Mouse (Mus musculus): ENCODE results near the gene Gm20388. TPM values are rescaled to one million over a fixed set of nuclear protein-coding genes. Genes with fewer than 3 reads are reported as not detected.
A peak's percentile ranks its signal among the peaks of the same experiment; 100 is the strongest.

Gm20388 gene
- polyA plus RNA-seq, 1 experiment from 2014 or later, result not detected

DNA sequence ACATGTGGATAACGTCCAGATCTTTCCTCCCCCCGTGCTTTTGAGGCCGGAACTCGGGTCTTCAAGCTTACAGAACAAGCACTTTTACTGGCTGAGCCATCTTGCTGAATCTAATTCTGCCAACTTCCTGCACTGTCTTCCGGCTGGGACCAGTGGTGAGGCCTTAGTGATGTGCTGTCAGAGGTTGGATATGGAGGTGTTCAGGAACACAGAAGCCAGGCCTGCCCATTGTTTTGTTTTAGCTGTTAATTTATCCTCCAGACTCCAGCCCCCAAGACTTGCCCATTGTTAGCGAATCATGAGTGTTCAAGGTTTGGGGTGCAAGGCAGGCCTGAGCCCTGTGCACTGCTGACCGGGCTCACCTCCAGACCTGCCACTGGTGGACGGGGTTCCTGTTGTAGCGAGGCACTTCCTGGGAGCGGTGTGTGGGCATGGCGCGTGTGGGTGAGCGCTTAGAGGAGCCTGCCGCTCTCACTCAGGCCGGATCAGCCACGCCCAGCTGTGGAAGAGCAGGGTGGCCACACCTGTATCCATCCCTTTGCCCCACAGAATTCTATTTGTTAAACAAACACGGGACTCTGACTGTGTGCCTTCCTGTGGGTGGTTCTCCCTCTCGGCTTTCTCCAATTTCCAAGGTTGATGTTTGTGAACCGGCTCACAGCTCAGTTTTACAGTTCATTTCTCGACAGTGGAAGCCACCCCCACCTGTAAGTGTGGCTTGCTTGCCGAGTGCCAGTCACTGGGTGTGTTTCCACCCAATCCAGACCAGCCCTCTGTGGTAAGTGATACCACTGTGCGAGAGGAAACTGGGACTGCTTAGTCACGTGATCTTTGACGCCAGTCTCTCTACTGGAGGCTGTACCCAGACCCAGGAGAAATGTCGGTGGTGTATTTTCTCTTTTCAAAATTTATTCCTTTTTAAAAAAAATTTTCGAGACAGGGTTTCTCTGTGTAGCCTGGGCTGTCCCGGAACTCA lies 3430.7 kb downstream of the Gm20388 start:
- Histone ChIP-seq H3K9me3 (no peaks in the 10 kb centered on the region), H3K4me1 (peaks cover 8% of the 10 kb centered on the region), H3K9ac (no peak overlapping the region), H3K27me3 (no peaks in the 10 kb centered on the region), H3K27ac (no peak overlapping the region), H3K4me2 (replicated peaks) (no peak overlapping the region), H3K36me3 (no peaks in the 10 kb centered on the region), H3K4me3 (no peak overlapping the region)
- 84% methylated on average over 27 of the region's 27 CpGs for WGBS
- 0 out of 2 replicates have a peak, but pooled peaks have one; percentile 10 for ATAC-seq (ENCODE audit: insufficient number of reproducible peaks, insufficient read depth, low FRiP score, low TSS enrichment)

DNA sequence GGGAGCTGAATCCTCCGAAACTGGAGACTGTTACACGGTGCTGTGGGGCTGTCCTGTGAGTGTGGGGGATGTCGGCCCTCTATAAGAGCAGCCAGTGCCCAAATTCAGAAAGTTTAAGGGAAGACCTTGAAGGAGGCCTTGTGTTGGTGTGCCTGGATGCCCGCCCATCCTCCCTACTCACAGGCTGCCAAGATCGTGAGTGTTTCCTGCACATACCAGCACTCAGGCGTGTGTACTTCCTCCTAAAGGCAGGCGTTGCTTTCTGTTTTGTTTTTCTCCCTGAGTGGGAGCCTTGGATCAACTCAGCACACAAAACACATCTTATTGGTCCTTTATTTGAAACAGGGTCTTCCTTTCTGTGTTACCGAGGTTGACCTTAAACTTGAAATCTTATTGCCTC lies 3431.6 kb downstream of the Gm20388 start:
- Histone ChIP-seq H3K36me3 (no peaks in the 10 kb centered on the region), H3K9ac (no peak overlapping the region), H3K27me3 (no peaks in the 10 kb centered on the region), H3K4me2 (replicated peaks) (no peak overlapping the region), H3K4me3 (no peak overlapping the region), H3K9me3 (no peaks in the 10 kb centered on the region), H3K27ac (no peak overlapping the region), H3K4me1 (peaks cover 8% of the 10 kb centered on the region)
- 82% methylated on average over 8 of the region's 8 CpGs for WGBS
- ATAC-seq (ENCODE audit: insufficient number of reproducible peaks, insufficient read depth, low FRiP score, low TSS enrichment), result no peak

DNA sequence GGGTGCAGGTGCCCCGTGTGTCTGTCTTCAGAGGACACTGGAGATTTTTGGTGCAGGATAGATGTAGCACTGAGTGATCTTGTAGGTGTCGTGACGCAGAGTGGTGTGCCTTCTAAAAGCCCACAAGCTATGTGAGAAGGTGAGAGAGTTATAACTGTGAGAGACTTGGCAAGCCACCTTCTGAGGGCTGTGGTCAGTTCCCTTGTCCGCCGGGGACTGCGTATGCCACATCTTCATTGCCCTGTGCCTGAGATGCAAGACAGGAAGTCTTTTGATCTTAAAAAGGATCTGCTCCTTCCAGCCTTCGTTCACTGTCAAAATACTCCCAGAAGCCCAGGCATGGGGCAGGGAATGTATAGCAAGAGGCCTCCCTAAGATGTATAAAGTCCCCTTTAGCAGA lies 3432.3 kb downstream of the Gm20388 start:
- Histone ChIP-seq H3K4me2 (replicated peaks) (no peak overlapping the region), H3K9me3 (no peaks in the 10 kb centered on the region), H3K4me1 (peaks cover 12% of the 10 kb centered on the region), H3K27me3 (no peaks in the 10 kb centered on the region), H3K4me3 (no peak overlapping the region), H3K36me3 (no peaks in the 10 kb centered on the region), H3K27ac (no peak overlapping the region), H3K9ac (no peak overlapping the region)
- WGBS, result 73% methylated on average over 7 of the region's 7 CpGs
- ATAC-seq (ENCODE audit: insufficient number of reproducible peaks, insufficient read depth, low FRiP score, low TSS enrichment), result no peak

DNA sequence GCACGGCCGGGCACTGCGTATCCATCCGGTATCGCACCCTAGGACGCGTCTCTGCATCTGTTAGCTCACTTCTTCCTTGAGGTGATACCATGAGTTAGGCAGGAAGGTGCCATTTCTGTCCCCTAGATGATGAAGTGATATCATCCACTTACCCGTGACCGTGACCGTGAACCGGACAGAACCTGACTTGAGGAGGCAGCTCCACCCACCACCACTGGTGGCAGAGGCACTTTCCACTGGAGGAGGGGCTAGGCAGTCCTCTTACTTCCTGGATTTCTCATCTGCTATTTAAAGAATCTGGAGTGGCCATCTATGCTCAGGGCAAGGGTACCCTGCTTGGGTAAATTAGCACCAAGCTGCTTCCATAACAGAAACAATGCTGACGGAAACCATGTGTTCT lies 3432.8 kb downstream of the Gm20388 start:
- ATAC-seq (ENCODE audit: insufficient number of reproducible peaks, insufficient read depth, low FRiP score, low TSS enrichment), result no peak
- H3K36me3 ChIP-seq, result no peaks in the 10 kb centered on the region
- peaks cover 17% of the 10 kb centered on the region for H3K4me1 ChIP-seq
- no peaks in the 10 kb centered on the region for H3K27me3 ChIP-seq
- no peak overlapping the region for H3K4me2 ChIP-seq (replicated peaks)
- H3K9ac ChIP-seq, result no peak overlapping the region
- H3K9me3 ChIP-seq, result no peaks in the 10 kb centered on the region
- no peak overlapping the region for H3K4me3 ChIP-seq
- WGBS, result 74% methylated on average over 12 of the region's 12 CpGs
- H3K27ac ChIP-seq, result no peak overlapping the region

DNA sequence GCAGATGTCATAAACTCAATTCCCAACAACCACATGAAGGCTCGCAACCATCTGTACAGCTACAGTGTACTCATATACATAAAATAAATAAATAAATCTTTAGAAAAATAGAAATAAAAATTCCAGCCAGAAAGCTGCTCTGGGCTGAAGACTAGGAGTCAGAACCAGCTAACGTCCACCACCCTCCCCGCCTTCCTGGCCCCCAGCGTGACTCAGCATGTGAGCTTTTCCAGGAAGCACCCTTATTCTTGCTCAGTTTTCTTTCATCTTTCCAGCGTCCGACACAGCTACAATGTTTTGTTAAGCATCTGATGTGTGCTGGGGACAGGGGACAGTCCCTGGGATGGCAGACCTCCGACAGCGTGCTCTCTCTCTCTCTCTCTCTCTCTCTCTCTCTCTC lies 3434.5 kb downstream of the Gm20388 start:
- no peak for ATAC-seq (ENCODE audit: insufficient number of reproducible peaks, insufficient read depth, low FRiP score, low TSS enrichment)
- no peak overlapping the region for H3K4me2 ChIP-seq (replicated peaks)
- H3K9me3 ChIP-seq, result no peaks in the 10 kb centered on the region
- H3K27me3 ChIP-seq, result no peaks in the 10 kb centered on the region
- no peak overlapping the region for H3K9ac ChIP-seq
- no peak overlapping the region for H3K4me3 ChIP-seq
- 82% methylated on average over 8 of the region's 8 CpGs for WGBS
- H3K36me3 ChIP-seq, result no peaks in the 10 kb centered on the region
- no peak overlapping the region for H3K27ac ChIP-seq
- H3K4me1 ChIP-seq, result peaks cover 24% of the 10 kb centered on the region

DNA sequence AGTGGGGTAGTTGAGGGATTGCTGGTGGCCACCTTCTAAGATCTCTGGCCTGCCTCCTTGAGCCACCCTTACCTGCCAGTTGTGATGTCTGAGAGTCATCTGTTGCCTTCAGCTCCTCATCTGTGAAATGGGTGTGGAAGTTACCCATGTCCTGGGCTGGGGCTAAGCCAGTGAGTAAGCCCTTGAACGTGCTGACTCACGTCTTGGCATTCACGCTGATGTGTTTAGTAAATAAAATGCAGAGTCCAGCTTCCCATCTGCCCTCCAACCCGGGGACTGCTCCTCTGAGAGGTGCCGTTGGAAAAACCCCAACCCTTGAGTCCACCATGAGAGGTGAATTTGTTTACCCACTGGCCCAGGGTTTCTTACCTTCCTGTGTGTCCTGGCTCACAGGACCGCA lies 3435.2 kb downstream of the Gm20388 start:
- WGBS, result 90% methylated on average over 6 of the region's 6 CpGs
- Histone ChIP-seq H3K9me3 (no peaks in the 10 kb centered on the region), H3K4me2 (replicated peaks) (no peak overlapping the region), H3K9ac (no peak overlapping the region), H3K4me3 (no peak overlapping the region), H3K27me3 (no peaks in the 10 kb centered on the region), H3K36me3 (no peaks in the 10 kb centered on the region), H3K27ac (no peak overlapping the region), H3K4me1 (peaks cover 24% of the 10 kb centered on the region)
- ATAC-seq (ENCODE audit: insufficient number of reproducible peaks, insufficient read depth, low FRiP score, low TSS enrichment), result no peak

DNA sequence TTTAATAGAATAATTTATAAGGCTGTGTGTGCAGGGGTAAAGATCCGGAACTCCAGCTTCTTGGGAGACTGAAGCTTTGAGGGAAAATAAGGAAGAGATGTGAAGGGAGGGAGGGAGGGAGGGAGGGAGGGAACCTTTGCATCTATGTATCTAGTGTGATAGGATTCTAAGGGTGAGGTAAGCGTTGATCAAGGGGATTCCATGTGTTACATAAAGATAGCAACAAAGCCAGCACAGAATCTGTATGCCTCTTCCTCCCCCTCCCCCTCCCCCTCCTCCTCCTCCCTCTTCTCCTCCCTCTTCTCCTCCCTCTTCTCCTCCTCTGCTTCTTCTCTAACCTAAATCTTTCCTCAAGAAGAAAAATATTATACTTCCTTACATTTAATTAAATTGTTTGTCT lies 3436.7 kb downstream of the Gm20388 start:
- WGBS, result 82% methylated on average over 2 of the region's 2 CpGs
- ATAC-seq (ENCODE audit: insufficient number of reproducible peaks, insufficient read depth, low FRiP score, low TSS enrichment), result no peak

DNA sequence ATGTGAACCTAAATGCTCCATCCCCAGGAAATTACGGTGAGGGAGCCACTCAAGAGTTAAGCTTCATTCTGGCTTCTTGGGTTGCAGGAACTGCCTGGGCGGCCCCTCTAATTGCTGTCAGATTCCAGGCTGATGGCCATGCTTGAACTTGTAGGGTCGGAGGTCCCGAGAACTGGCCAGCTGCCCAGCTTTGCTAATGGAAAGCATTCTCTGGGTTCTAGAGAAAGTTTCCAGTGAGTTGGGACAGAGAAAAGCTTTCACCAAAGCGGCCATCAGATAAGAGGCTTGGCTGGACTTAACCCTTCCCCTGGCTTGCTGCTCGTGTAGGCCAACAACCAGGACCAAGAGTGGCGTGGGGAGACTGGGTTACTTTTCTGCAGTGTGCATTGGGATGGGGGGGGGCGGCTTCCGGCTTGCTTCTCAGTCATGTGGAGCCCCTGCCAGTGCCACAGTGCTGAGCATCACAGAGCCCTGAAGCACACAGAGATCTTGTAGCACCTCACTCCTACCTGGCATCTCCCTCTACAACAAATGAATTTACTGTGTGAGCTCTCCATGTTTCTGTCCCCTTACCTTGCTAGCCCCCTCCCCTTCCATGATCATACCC lies 3437.7 kb downstream of the Gm20388 start:
- ATAC-seq (ENCODE audit: insufficient number of reproducible peaks, insufficient read depth, low FRiP score, low TSS enrichment), result 0 out of 2 replicates have a peak, but pooled peaks have one; percentile 38
- H3K9ac ChIP-seq, result no peak overlapping the region
- H3K4me3 ChIP-seq, result no peak overlapping the region
- H3K27me3 ChIP-seq, result no peaks in the 10 kb centered on the region
- H3K27ac ChIP-seq, result peak overlapping the region; percentile 78
- no peaks in the 10 kb centered on the region for H3K36me3 ChIP-seq
- H3K4me2 ChIP-seq (replicated peaks), result no peak overlapping the region
- peaks cover 23% of the 10 kb centered on the region for H3K4me1 ChIP-seq
- 18% methylated on average over 9 of the region's 9 CpGs for WGBS
- no peaks in the 10 kb centered on the region for H3K9me3 ChIP-seq

More for the DNA sequence above, 3436.7 kb downstream of the Gm20388 start:
- Histone ChIP-seq H3K9me3 (no peaks in the 10 kb centered on the region), H3K27me3 (no peaks in the 10 kb centered on the region), H3K4me2 (replicated peaks) (no peak overlapping the region), H3K36me3 (no peaks in the 10 kb centered on the region), H3K9ac (no peak overlapping the region), H3K4me1 (peaks cover 24% of the 10 kb centered on the region), H3K4me3 (no peak overlapping the region), H3K27ac (no peak overlapping the region)

DNA sequence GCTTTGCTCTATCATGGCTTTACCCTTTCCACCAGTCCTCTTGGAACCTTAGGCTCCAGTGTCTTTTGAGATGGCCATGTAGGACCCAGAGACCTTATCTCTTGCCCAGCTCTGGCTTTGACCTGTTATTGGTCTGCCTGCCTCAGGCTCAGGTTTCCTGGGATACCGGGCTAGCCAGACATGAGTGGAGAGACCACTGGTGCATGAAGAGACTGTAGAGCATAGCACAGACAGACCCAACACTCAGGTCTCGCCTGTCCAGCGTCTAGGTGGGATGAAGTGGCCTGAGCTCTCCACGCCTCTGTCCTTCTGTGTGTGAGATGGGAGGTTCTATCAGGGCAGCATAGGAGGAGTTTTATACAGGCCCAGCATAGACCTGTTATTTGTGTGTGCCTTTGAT lies 3438.4 kb downstream of the Gm20388 start:
- Histone ChIP-seq H3K4me3 (no peak overlapping the region), H3K9ac (no peak overlapping the region), H3K4me2 (replicated peaks) (no peak overlapping the region), H3K27ac (peak overlapping the region; percentile 78; the same call in 1 of the 2 replicates), H3K4me1 (peaks cover 17% of the 10 kb centered on the region), H3K9me3 (no peaks in the 10 kb centered on the region), H3K36me3 (no peaks in the 10 kb centered on the region), H3K27me3 (peaks cover 4% of the 10 kb centered on the region; the same call in 1 of the 2 replicates)
- WGBS, result 83% methylated on average over 4 of the region's 4 CpGs
- no peak for ATAC-seq (ENCODE audit: insufficient number of reproducible peaks, insufficient read depth, low FRiP score, low TSS enrichment)

DNA sequence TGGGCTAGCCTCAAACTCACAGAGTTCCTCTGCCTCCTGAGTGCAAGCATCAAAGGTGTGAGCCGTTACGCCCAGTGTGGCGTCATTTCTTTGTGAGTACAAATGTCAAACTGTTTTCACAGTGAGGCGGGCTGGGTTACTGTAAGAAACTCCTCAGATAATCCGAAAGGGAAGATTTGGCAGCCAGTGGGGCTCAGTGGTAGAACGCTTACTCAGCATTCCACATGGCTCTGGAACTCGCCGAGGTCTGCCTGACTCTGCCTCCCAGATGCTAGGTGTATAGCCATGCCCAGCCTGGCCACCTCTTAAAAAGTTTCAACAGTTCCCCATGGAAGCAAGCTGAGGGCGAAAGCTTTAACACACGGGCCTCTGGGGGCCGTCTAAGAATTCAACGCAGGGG lies 3441.5 kb downstream of the Gm20388 start:
- H3K9ac ChIP-seq, result no peak overlapping the region
- 81% methylated on average over 12 of the region's 12 CpGs for WGBS
- H3K4me3 ChIP-seq, result no peak overlapping the region
- H3K4me2 ChIP-seq (replicated peaks), result no peak overlapping the region
- H3K27ac ChIP-seq, result no peak overlapping the region
- no peaks in the 10 kb centered on the region for H3K9me3 ChIP-seq
- H3K36me3 ChIP-seq, result no peaks in the 10 kb centered on the region
- no peak for ATAC-seq (ENCODE audit: insufficient number of reproducible peaks, insufficient read depth, low FRiP score, low TSS enrichment)
- H3K4me1 ChIP-seq, result peaks cover 17% of the 10 kb centered on the region
- H3K27me3 ChIP-seq, result peaks cover 5% of the 10 kb centered on the region; the same call in 1 of the 2 replicates

DNA sequence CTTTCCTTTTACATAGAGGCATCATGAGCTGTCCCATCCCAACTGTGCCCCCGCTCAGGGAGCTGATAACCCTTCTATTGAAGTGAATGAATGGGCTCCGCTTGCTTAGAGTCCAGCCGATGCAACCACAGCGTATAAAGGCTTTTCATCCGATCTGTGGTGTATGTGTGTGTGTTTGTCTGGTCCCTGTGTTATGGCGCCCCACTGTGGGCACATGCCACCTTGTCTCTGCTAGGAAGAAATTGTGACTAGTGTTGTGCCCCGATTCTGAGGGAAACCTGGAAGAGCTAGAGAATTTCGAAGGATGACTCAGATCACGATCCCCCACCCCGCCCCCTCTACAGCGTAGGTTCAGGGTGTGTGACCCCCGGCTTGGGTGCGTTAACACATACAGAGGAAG lies 3442.1 kb downstream of the Gm20388 start:
- H3K4me1 ChIP-seq, result peaks cover 14% of the 10 kb centered on the region
- no peaks in the 10 kb centered on the region for H3K9me3 ChIP-seq
- H3K27ac ChIP-seq, result no peak overlapping the region
- no peak for ATAC-seq (ENCODE audit: insufficient number of reproducible peaks, insufficient read depth, low FRiP score, low TSS enrichment)
- no peaks in the 10 kb centered on the region for H3K36me3 ChIP-seq
- WGBS, result 58% methylated on average over 13 of the region's 13 CpGs
- no peak overlapping the region for H3K9ac ChIP-seq
- no peak overlapping the region for H3K4me3 ChIP-seq
- peaks cover 5% of the 10 kb centered on the region; the same call in 1 of the 2 replicates for H3K27me3 ChIP-seq
- no peak overlapping the region for H3K4me2 ChIP-seq (replicated peaks)

DNA sequence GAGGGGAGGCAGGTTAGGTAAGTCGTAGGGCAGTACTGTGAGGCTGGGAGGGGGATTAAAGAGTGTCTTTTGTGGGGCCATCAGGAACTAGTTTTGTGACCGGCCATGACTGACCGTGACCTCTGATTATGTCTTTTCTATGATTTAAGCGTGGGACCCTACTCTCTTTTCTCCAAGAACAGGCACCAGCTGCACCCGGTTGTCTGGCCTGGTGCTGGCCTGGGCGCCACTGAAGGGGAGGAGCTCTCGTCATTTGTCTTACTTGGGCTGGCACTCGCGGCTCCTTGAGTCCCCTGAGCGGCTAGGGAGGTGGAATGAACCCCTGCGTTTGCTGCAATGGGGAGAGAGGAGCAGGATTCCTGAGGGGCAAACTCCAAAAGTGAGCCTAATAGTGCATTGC lies 3442.6 kb downstream of the Gm20388 start:
- no peaks in the 10 kb centered on the region for H3K36me3 ChIP-seq
- H3K4me1 ChIP-seq, result peaks cover 10% of the 10 kb centered on the region
- no peaks in the 10 kb centered on the region for H3K9me3 ChIP-seq
- H3K4me2 ChIP-seq (replicated peaks), result no peak overlapping the region
- 38% methylated on average over 11 of the region's 11 CpGs for WGBS
- H3K9ac ChIP-seq, result no peak overlapping the region
- no peak for ATAC-seq (ENCODE audit: insufficient number of reproducible peaks, insufficient read depth, low FRiP score, low TSS enrichment)
- H3K4me3 ChIP-seq, result no peak overlapping the region
- peaks cover 5% of the 10 kb centered on the region; the same call in 1 of the 2 replicates for H3K27me3 ChIP-seq
- no peak overlapping the region for H3K27ac ChIP-seq
